Mouse (Mus musculus): ENCODE measurements around the gene Gar1. TPM values are rescaled to one million over a fixed set of nuclear protein-coding genes. Genes with fewer than 3 reads are reported as not detected.

The Gar1 gene
- polyA plus RNA-seq, 1 experiment from 2014 or later, result 102 TPM

DNA sequence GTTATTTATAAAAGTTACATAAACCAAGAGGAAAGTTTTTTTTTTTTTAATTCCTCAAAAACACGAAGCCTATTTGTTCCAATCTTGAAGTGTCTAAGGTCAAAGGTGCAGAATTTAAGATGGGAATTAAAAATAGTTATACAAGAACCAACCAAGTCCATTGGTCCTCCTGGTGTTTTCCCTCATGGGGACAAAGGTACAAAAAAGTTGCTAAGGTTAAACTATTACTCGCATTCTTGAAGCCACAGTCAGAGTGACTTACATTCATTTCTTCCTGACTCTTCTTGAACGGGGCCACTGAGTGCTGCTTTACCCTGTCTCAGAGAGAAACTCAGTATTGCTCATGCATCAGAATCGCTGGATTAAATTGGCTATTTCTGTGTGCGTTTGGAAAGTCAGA, 33.9 kb downstream of the Gar1 start:
- Histone ChIP-seq H3K27ac (no peak overlapping the region), H3K4me2 (no peak overlapping the region), H3K9me3 (no peaks in the 10 kb centered on the region), H3K4me1 (no peaks in the 10 kb centered on the region), H3K4me3 (replicated peaks) (no peak overlapping the region), H3K36me3 (replicated peaks) (no peaks in the 10 kb centered on the region), H3K9ac (no peak overlapping the region), H3K27me3 (no peaks in the 10 kb centered on the region)
- ATAC-seq (ENCODE audit: low FRiP score), result no peak
- 78% methylated on average over 5 of the region's 5 CpGs for WGBS

- H3K9me3 ChIP-seq, result no peaks in the 10 kb centered on the region
- H3K4me1 ChIP-seq, result no peaks in the 10 kb centered on the region
- no peaks in the 10 kb centered on the region for H3K27me3 ChIP-seq
- WGBS, result 89% methylated on average over 5 of the region's 5 CpGs
- no peak for ATAC-seq (ENCODE audit: low FRiP score)
- H3K4me3 ChIP-seq (replicated peaks), result no peak overlapping the region
- H3K36me3 ChIP-seq (replicated peaks), result no peaks in the 10 kb centered on the region
- no peak overlapping the region for H3K4me2 ChIP-seq
- H3K9ac ChIP-seq, result no peak overlapping the region
- H3K27ac ChIP-seq, result no peak overlapping the region
Observed at GRCm38 (mm10) chr3:129793801-129794200, 37.4 kb downstream of the Gar1 start.

DNA sequence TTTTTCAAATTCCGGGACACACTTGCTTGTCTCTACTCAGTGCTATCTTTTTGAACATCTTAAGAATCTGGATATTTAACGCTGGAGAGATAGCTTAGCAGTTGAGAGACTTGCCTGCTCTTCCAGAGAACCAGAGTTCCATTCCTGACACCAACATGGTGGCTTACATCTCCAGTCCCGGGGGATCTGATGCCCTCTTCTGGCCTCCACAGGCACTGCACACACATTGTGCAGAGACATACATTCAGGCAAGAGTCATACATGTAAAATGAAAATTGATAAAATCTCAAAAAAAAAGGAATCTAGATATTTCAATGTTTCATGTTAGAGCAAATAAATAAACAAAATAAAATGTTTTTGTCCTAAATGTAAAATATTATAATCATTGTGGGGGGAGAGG, 48.5 kb downstream of the Gar1 start:
- Histone ChIP-seq H3K36me3 (replicated peaks) (no peaks in the 10 kb centered on the region), H3K4me1 (0 out of 2 replicates have a peak, but pooled peaks cover 4% of the 10 kb centered on the region), H3K9ac (no peak overlapping the region), H3K4me2 (no peak overlapping the region), H3K27ac (no peak overlapping the region), H3K27me3 (no peaks in the 10 kb centered on the region), H3K4me3 (replicated peaks) (no peak overlapping the region), H3K9me3 (no peaks in the 10 kb centered on the region)
- no peak for ATAC-seq (ENCODE audit: low FRiP score)
- 85% methylated on average over 3 of the region's 3 CpGs for WGBS

DNA sequence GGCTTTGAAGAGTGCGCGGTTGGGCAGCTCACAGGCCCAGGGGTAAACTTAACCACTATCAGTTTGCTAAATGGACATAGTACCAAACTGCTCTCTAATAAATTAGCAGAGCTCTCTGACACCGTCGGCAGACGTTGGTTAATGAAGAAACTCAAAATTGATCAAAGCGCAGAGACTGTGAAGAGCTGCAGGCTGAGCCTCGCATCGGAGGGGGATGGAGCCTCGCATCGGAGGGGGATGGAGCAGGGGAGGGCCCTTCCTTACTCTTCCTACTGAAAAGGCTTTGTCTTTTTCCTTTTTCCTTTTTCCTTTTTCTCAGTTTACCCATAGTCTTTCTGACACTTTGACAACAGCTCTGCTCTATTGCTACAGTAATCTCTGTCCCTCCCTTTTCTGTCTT, 49.8 kb downstream of the Gar1 start:
- Histone ChIP-seq H3K4me1 (0 out of 2 replicates have a peak, but pooled peaks cover 4% of the 10 kb centered on the region), H3K27ac (no peak overlapping the region), H3K9me3 (no peaks in the 10 kb centered on the region), H3K27me3 (no peaks in the 10 kb centered on the region), H3K4me2 (no peak overlapping the region), H3K9ac (no peak overlapping the region), H3K36me3 (replicated peaks) (no peaks in the 10 kb centered on the region), H3K4me3 (replicated peaks) (no peak overlapping the region)
- ATAC-seq (ENCODE audit: low FRiP score), result no peak
- WGBS, result 25% methylated on average over 10 of the region's 10 CpGs

Other genes with a start within 250 kb of the Gar1 start
- 1.6 and 2.7 TPM in 2 replicates for gene Egf, start 76.1 kb downstream of the Gar1 start, polyA plus RNA-seq (2016; fragmentation: Nextera tagmentation; extraction: Ambion mirVana)
- not detected in 2 replicates for gene Lrit3, start 27.4 kb downstream of the Gar1 start, polyA plus RNA-seq (2016; fragmentation: Nextera tagmentation; extraction: Ambion mirVana)
- 0.15 and 0.37 TPM in 2 replicates for gene Rrh, start 8.8 kb downstream of the Gar1 start, polyA plus RNA-seq (2016; fragmentation: Nextera tagmentation; extraction: Ambion mirVana)
- gene Cfi, start 4.5 kb upstream of the Gar1 start, polyA plus RNA-seq (2016; fragmentation: Nextera tagmentation; extraction: Ambion mirVana), result 0.09 and 0.18 TPM in 2 replicates
- gene Pla2g12a, start 47.2 kb upstream of the Gar1 start, polyA plus RNA-seq (2016; fragmentation: Nextera tagmentation; extraction: Ambion mirVana), result 31.8 and 33.0 TPM in 2 replicates
- 55.4 and 60.9 TPM in 2 replicates for gene Casp6, start 70.0 kb upstream of the Gar1 start, polyA plus RNA-seq (2016; fragmentation: Nextera tagmentation; extraction: Ambion mirVana)
- gene Mcub, start 138.8 kb upstream of the Gar1 start, polyA plus RNA-seq (2016; fragmentation: Nextera tagmentation; extraction: Ambion mirVana), result 3.3 and 5.3 TPM in 2 replicates
- 33.7 and 34.7 TPM in 2 replicates for gene Sec24b, start 230.2 kb upstream of the Gar1 start, polyA plus RNA-seq (2016; fragmentation: Nextera tagmentation; extraction: Ambion mirVana)